Mouse (Mus musculus) forebrain, embryonic 16.5 days (tissue): ENCODE results near the gene Ppp1r12b. TPM values are rescaled to one million over a fixed set of nuclear protein-coding genes. Genes with fewer than 3 reads are reported as not detected.

Experiments used
- ATAC-seq: fragments of 200-750 bp; cut with Nextera tagmentation; 2 replicates; pipeline ENCODE4 v1.8.0; 2017; ENCODE audit warnings: mild to moderate bottlenecking, moderate library complexity
- H3K27ac ChIP-seq: fragments of 300-500 bp; sonication (generic); 2 replicates; pipeline ENCODE4 v1.5.1; 2014; ENCODE audit warnings: low read length, control low read depth
- H3K27me3 ChIP-seq: fragments of 300-500 bp; sonication (generic); replicated peaks from 2 replicates; pipeline ENCODE4 v1.6.1; 2014; ENCODE audit warnings: low read length; ENCODE audit not compliant: control insufficient read depth, insufficient read depth
- H3K36me3 ChIP-seq: fragments of 300-500 bp; sonication (generic); 2 replicates; pipeline ENCODE4 v1.6.1; 2014; ENCODE audit not compliant: control insufficient read depth, insufficient read depth
- H3K4me1 ChIP-seq: fragments of 300-500 bp; sonication (generic); replicated peaks from 2 replicates; pipeline ENCODE4 v1.6.1; 2014; ENCODE audit warnings: low read length; ENCODE audit not compliant: control insufficient read depth, insufficient read depth
- H3K4me2 ChIP-seq: fragments of 300-500 bp; sonication (generic); 2 replicates; pipeline ENCODE4 v1.6.1; 2014; ENCODE audit warnings: mild to moderate bottlenecking, low read length, control low read depth
- H3K4me3 ChIP-seq: fragments of 300-500 bp; sonication (generic); replicated peaks from 2 replicates; pipeline ENCODE4 v1.5.1; 2014; ENCODE audit warnings: mild to moderate bottlenecking, low read length, control low read depth
- H3K9ac ChIP-seq: fragments of 300-500 bp; sonication (generic); replicated peaks from 2 replicates; pipeline ENCODE4 v1.6.1; 2014; ENCODE audit warnings: low read depth, low read length, control low read depth
- H3K9me3 ChIP-seq: fragments of 300-500 bp; sonication (generic); 2 replicates; pipeline ENCODE4 v1.6.1; 2016; ENCODE audit warnings: low read length; ENCODE audit not compliant: control insufficient read depth
- WGBS: fragments of 180-500 bp; shearing (Covaris S2); extraction: QIAGEN DNeasy Blood & Tissue Kit; methylation state at CpG from one replicate; pipeline ENCODE4 v1.1.7; 2014; 5-methylcytosine and 5-hydroxymethylcytosine counted together
- microRNA-seq: library from miRNA; unstranded; fragments of <30 nt; microRNA quantifications from one replicate; pipeline ENCODE4, GENCODE M21; 2017
- polyA plus RNA-seq: library from polyadenylated mRNA; unstranded; fragments of >200 nt; fragmentation: Nextera tagmentation; extraction: Ambion mirVana; gene quantifications from 2 replicates; pipeline ENCODE4 v1.2.1, GENCODE M21; 2015

The Ppp1r12b gene
- polyA plus RNA-seq, 1 experiment from 2014 or later, result 17.5 TPM

GRCm38 (mm10) chr1:134709411-134710306 lies 246.1 kb downstream of the Ppp1r12b start:
- WGBS, result 8% methylated on average over 26 of the region's 26 CpGs
- H3K4me1 ChIP-seq, result peaks cover 14% of the 10 kb centered on the region
- no peaks in the 10 kb centered on the region for H3K36me3 ChIP-seq
- H3K4me3 ChIP-seq, result peak overlapping the region; percentile 55
- ATAC-seq, result 0 out of 2 replicates have a peak, but pooled peaks have one; percentile 34
- peaks cover 9% of the 10 kb centered on the region; the same call in 1 of the 2 replicates for H3K27me3 ChIP-seq
- H3K9ac ChIP-seq, result peak overlapping the region; percentile 60
- H3K27ac ChIP-seq, result no peak overlapping the region
- no peaks in the 10 kb centered on the region for H3K9me3 ChIP-seq
- peak overlapping the region; percentile 92 for H3K4me2 ChIP-seq

DNA sequence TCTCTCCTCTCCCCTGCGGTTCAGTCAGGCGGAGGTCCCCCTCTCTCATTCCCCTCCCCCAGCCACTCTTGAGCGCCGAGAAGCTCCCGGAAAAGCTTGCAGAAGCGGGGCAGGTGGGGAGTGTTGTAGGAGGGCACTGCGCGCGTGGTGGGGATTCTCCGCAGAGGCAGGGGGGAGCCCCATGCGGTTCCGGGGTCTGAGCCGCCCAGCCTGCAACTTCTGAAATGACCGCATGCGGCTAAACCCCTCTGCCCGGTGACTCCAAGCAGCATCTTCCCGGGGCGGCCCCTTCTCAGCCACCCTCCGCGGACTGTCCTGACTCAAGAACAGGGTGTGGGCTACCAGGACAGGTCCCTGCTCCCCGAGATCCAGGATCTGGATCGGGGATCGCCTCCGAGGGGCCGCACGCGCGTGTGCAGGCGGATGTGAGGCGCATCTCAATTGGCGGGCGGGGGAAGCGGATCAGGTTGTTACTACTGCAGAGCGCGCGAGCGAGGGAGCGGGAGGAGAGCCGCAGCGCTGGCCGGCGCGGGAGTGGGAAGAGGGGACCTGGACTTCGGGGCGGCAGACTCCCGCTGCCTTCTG lies 246.8 kb downstream of the Ppp1r12b start:
- peak overlapping the region; percentile 60 for H3K9ac ChIP-seq

DNA sequence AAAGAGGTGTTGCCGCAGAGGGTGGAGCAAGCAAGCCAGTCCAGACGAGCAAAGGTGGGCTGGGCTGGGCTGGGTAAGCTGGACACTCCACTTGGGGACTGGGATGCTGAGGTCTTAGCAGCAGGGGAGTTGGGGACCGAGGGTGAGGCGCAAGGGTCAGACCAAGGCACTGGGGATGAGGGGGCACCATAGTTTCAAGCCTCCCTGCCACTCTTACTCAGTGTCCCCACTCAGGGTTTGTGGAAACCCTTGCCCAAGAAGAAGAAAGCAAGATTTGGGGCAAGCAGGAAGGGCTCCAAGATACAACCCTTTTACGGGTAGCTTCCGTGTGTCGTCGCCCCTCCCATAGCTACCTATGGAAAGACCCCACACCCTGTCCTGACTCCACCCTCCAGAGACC lies 247.5 kb downstream of the Ppp1r12b start:
- H3K4me3 ChIP-seq, result peak overlapping the region; percentile 55
- 8% methylated on average over 8 of the region's 8 CpGs for WGBS
- H3K9ac ChIP-seq, result peak overlapping the region; percentile 60; the same call in 1 of the 2 replicates
- H3K9me3 ChIP-seq, result no peaks in the 10 kb centered on the region
- H3K4me1 ChIP-seq, result peaks cover 14% of the 10 kb centered on the region
- H3K27ac ChIP-seq, result no peak overlapping the region
- H3K4me2 ChIP-seq, result peak overlapping the region; percentile 92
- H3K27me3 ChIP-seq, result peaks cover 9% of the 10 kb centered on the region; the same call in 1 of the 2 replicates
- ATAC-seq, result no peak; the same call in 1 of the 2 replicates
- H3K36me3 ChIP-seq, result no peaks in the 10 kb centered on the region

More for the DNA sequence above, 246.8 kb downstream of the Ppp1r12b start:
- WGBS, result under 1% methylated on average over 46 of the region's 46 CpGs
- Histone ChIP-seq H3K9me3 (no peaks in the 10 kb centered on the region), H3K4me1 (peaks cover 14% of the 10 kb centered on the region), H3K4me2 (peak overlapping the region; percentile 92), H3K4me3 (peak overlapping the region; percentile 55), H3K27me3 (peaks cover 9% of the 10 kb centered on the region; the same call in 1 of the 2 replicates), H3K27ac (no peak overlapping the region), H3K36me3 (no peaks in the 10 kb centered on the region)
- peak; percentile 67 for ATAC-seq

- Histone ChIP-seq H3K27ac (no peak overlapping the region), H3K9me3 (no peaks in the 10 kb centered on the region), H3K27me3 (peaks cover 9% of the 10 kb centered on the region; the same call in 1 of the 2 replicates), H3K4me2 (no peak overlapping the region), H3K9ac (no peak overlapping the region), H3K4me1 (peaks cover 14% of the 10 kb centered on the region), H3K36me3 (no peaks in the 10 kb centered on the region), H3K4me3 (no peak overlapping the region)
- WGBS, result 70% methylated on average over 3 of the region's 3 CpGs
- no peak for ATAC-seq
Measured at GRCm38 (mm10) chr1:134707516-134707915, 248.2 kb downstream of the Ppp1r12b start.

DNA sequence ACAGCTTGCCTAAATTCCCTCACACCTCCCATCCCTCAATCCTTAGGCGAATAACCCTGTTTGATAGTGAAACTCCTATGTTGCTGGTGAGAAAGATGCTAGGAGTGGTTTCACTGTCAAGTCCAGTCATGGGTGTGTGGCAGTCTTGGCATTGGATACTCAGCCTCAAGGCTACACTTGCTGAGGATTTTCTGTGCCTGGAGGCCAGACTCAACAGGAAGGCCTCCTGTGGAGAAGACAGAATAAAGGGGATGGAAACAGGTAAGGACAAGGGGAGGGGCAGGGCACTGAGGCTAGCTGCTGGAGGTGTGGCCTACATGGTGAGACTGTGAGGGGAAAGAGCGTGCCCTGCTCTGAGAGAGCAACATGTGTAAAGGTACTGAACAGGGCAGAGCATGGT lies 249.2 kb downstream of the Ppp1r12b start:
- WGBS, result 50% methylated on average over 2 of the region's 2 CpGs
- Histone ChIP-seq H3K4me3 (no peak overlapping the region), H3K27me3 (peaks cover 9% of the 10 kb centered on the region; the same call in 1 of the 2 replicates)

More for the DNA sequence above, 249.2 kb downstream of the Ppp1r12b start:
- no peak for ATAC-seq
- Histone ChIP-seq H3K4me1 (peaks cover 14% of the 10 kb centered on the region), H3K9ac (no peak overlapping the region), H3K4me2 (no peak overlapping the region), H3K27ac (no peak overlapping the region), H3K36me3 (no peaks in the 10 kb centered on the region), H3K9me3 (no peaks in the 10 kb centered on the region)

Small RNA genes lying within 50 kb of the gene (microRNA-seq; reads per million reads assigned to microRNA genes)
- not detected for gene Gm22232

Other genes with a start within 250 kb of the Ppp1r12b start
- 23.5 and 25.8 TPM in 2 replicates for gene Ube2t, start 6.6 kb upstream of the Ppp1r12b start, polyA plus RNA-seq
- gene Lgr6, start 149.3 kb upstream of the Ppp1r12b start, polyA plus RNA-seq, result 0.53 and 0.60 TPM in 2 replicates
- gene Ptpn7, start 176.8 kb upstream of the Ppp1r12b start, polyA plus RNA-seq, result 0.24 and 0.27 TPM in 2 replicates
- gene Arl8a, start 190.9 kb upstream of the Ppp1r12b start, polyA plus RNA-seq, result 323 and 336 TPM in 2 replicates
- gene Gpr37l1, start 211.7 kb upstream of the Ppp1r12b start, polyA plus RNA-seq, result 0.24 and 0.48 TPM in 2 replicates